Mouse (Mus musculus) layer of hippocampus, adult 11-12 months (tissue): ENCODE results near the gene Ofcc1.

ENCODE experiments used
- DNase-seq: peaks from one replicate; pipeline ENCODE4 v3.0.0; 2022; ENCODE audit warnings: low spot score

The Ofcc1 gene

DNA sequence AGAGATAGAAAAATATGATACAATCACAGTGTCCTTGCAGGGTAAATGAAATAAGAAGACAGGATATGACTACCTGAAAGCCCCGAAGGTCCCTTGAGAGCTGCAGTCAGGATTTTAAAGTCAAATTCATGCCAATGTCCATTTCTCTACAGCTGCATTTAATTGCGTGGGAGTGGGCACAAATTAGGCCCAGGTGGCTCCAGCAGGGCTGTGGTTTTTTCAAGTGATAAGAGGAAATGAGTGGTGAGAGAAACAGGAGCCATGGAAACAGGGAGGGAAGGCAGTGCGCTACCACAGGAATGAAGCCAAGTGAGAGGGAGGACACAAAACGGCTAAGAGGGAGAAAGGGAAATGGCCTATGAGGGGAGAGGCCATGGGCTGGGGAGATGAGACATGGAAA lies 363.3 kb downstream of the Ofcc1 start:
- no peak for DNase-seq

DNA sequence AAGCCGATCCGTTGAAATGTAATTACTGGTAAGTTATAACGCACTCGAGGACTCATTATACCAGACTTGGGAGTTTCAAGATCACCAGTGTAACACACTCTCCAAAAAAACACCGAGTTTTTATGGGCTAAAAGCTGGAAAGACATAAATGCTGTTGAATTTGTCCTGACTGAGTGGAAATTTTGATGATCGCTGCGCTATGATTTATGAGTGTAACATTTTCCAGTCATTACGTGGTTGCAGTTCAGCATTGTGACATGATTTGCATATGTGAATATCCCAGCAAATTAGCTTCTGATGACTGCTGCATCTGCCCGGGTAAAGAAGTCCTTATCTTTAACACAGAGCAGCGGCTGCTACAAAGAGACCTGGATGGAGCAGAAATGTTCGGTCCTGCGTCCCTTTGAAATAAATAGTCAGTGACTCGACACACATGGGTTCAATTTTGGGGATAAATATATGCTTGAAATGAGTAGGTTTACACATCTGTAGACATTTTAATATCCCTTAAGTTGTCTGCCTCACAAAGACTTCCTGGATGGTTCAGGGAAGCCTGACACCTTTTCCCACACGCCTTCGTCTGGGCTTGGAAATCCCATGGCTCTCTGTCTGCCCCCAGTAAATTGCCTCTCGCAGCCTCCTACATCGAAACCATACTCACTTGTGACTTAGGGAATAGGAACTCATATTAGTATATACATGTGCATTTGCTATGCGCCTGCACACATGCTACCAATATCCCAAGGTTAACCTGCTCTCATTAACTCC lies 381.8 kb downstream of the Ofcc1 start:
- DNase-seq = no peak

- DNase-seq = no peak
Measured at GRCm38 (mm10) chr13:39968349-39969016, 392.8 kb downstream of the Ofcc1 start.

GRCm38 (mm10) chr13:39957226-39957625 lies 404.0 kb downstream of the Ofcc1 start:
- no peak for DNase-seq

GRCm38 (mm10) chr13:39956017-39956416 lies 405.2 kb downstream of the Ofcc1 start:
- DNase-seq = no peak
